Comparison of ENCODE assay signal across 10 mouse cellular contexts in genomic region chr15:101220905-101221297, GRCm38 (mm10). TPM values are rescaled to one million over a fixed set of nuclear protein-coding genes. Genes with fewer than 3 reads are reported as not detected.
DNase-seq lines count a peak whose midpoint lies in the region; ATAC-seq and TF ChIP-seq lines count a peak whose summit lies in the region.
"Had no signal": no experiment of that assay in that cellular context is flagged by ENCODE, and none has a peak within 500 bp of the region (broad histone marks: within the 10 kb centered on the region; RNA-seq: fewer than 3 reads in every experiment).

No protein-coding gene starts in this region.

- TF ChIP-seq POLR2A in myocyte (IDR thresholded peaks at IDR 0.05; ENCODE audit: insufficient read length, low read depth), result no peak

- H3ac ChIP-seq in myocyte (ENCODE audit: control insufficient read depth, insufficient read length), result no peak overlapping the region

- DNase-seq in heart, embryonic 10.5 days (ENCODE audit: low spot score), result no peak
- no peak for DNase-seq in heart, adult 18-20 months
- no peak for DNase-seq in ES-E14 (ENCODE audit: low read depth, low spot score)
- peak; percentile 76 for DNase-seq in hindbrain, embryonic 11.5 days (ENCODE audit: low spot score)
- no peak for DNase-seq in thymus, postnatal 4 days
- DNase-seq in adrenal gland, adult 18-20 months (ENCODE audit: low spot score in 2 of 2), result no peak
- no peak for DNase-seq in spleen, adult 18-20 months
- DNase-seq: adrenal gland, postnatal 14 days; heart, postnatal 14 days had no signal

- peak overlapping the region; percentile 17; the same call in 1 of the 2 replicates for H3K9ac ChIP-seq in ES-E14 (ENCODE audit: insufficient read depth, low read depth, low read length, poor library complexity, severe bottlenecking)
- no peak overlapping the region for H3K9ac ChIP-seq in hindbrain, embryonic 11.5 days (ENCODE audit: low read depth, low read length)

- peak; percentile 76 for ATAC-seq in hindbrain, embryonic 11.5 days (ENCODE audit: low FRiP score)

- no peaks in the 10 kb centered on the region for H3K9me3 ChIP-seq in heart, embryonic 10.5 days
- H3K9me3 ChIP-seq in ES-E14 (ENCODE audit: control insufficient read depth, insufficient read depth, low read depth, low read length), result no peaks in the 10 kb centered on the region
- no peaks in the 10 kb centered on the region for H3K9me3 ChIP-seq in hindbrain, embryonic 11.5 days (ENCODE audit: control insufficient read depth, low read length)

- H3K27ac ChIP-seq in heart, embryonic 10.5 days, result 0 out of 2 replicates have a peak overlapping the region, but pooled peaks have one; percentile 13
- no peak overlapping the region for H3K27ac ChIP-seq in ES-E14 (ENCODE audit: insufficient read depth, low read depth, low read length, poor library complexity, severe bottlenecking)
- H3K27ac ChIP-seq in hindbrain, embryonic 11.5 days (ENCODE audit: low read depth, low read length), result peak overlapping the region; percentile 75

- H3K4me2 ChIP-seq in hindbrain, embryonic 11.5 days (replicated peaks; ENCODE audit: low read depth, low read length), result no peak overlapping the region
- peak overlapping the region; percentile 85 for H3K4me2 ChIP-seq in myocyte (ENCODE audit: low read depth)

- 0 out of 2 replicates have a peak overlapping the region, but pooled peaks have one; percentile 8 for H3K4me3 ChIP-seq in heart, embryonic 10.5 days
- H3K4me3 ChIP-seq in ES-E14 (ENCODE audit: insufficient read depth in 1 of 2, low read depth in 1 of 2, low read length in 2 of 2, poor library complexity in 1 of 2, severe bottlenecking in 1 of 2) (no peak overlapping the region), myocyte (peak overlapping the region; percentile 8)
- H3K4me3 ChIP-seq in hindbrain, embryonic 11.5 days (ENCODE audit: low read depth, low read length), result no peak overlapping the region

- no peaks in the 10 kb centered on the region for H3K36me3 ChIP-seq in heart, embryonic 10.5 days
- H3K36me3 ChIP-seq in ES-E14 (ENCODE audit: control insufficient read depth, insufficient read depth, low read length, poor library complexity, severe bottlenecking) (no peaks in the 10 kb centered on the region), myocyte (ENCODE audit: control insufficient read depth, insufficient read depth) (no peaks in the 10 kb centered on the region)
- H3K36me3 ChIP-seq in hindbrain, embryonic 11.5 days (ENCODE audit: control insufficient read depth, insufficient read depth, low read length), result no peaks in the 10 kb centered on the region

- peaks cover 41% of the 10 kb centered on the region for H3K27me3 ChIP-seq in heart, embryonic 10.5 days (ENCODE audit: insufficient read depth, poor library complexity, severe bottlenecking)
- peaks cover 3% of the 10 kb centered on the region; the same call in 1 of the 2 replicates for H3K27me3 ChIP-seq in hindbrain, embryonic 11.5 days (ENCODE audit: control insufficient read depth, insufficient read depth, low read length)
- no peaks in the 10 kb centered on the region for H3K27me3 ChIP-seq in myocyte (ENCODE audit: control insufficient read depth, insufficient read depth, insufficient read length)

- no peaks in the 10 kb centered on the region for H3K79me2 ChIP-seq in myocyte (ENCODE audit: control insufficient read depth, insufficient read depth)

- H3K4me1 ChIP-seq in heart, embryonic 10.5 days, result peaks cover 44% of the 10 kb centered on the region
- peaks cover 3 to 15% of the 10 kb centered on the region in 2 experiments; a peak in 3 of 4 replicates for H3K4me1 ChIP-seq in ES-E14 (ENCODE audit: control insufficient read depth in 2 of 2, insufficient read depth in 2 of 2, low read length in 2 of 2, poor library complexity in 1 of 2)
- H3K4me1 ChIP-seq in hindbrain, embryonic 11.5 days (replicated peaks; ENCODE audit: control insufficient read depth, insufficient read depth, low read length), result peaks cover 15% of the 10 kb centered on the region

- WGBS in heart, embryonic 10.5 days, result 8% methylated on average over 8 of the region's 8 CpGs
- WGBS in hindbrain, embryonic 11.5 days, result 7% methylated on average over 8 of the region's 8 CpGs

- in situ Hi-C loops in ES-E14 (cut with MboI; ENCODE audit: low sequenced_read_pairs in 2 of 2, unreplicated experiment in 2 of 2), result no loop called here

TF ChIP-seq in ES-E14, 5 proteins besides CTCF, POLR2A, EP300 and RAD21:
- TF ChIP-seq CHD2 (IDR thresholded peaks at IDR 0.05; ENCODE audit: low read depth, low read length) (no peak), ZC3H11A (IDR thresholded peaks at IDR 0.05; ENCODE audit: borderline replicate concordance, low read depth, low read length) (no peak), MAFK (IDR thresholded peaks at IDR 0.05; ENCODE audit: insufficient read depth, low read depth, low read length) (no peak), HCFC1 (IDR thresholded peaks at IDR 0.05; ENCODE audit: borderline replicate concordance, insufficient read depth, low read length) (no peak), ZNF384 (IDR thresholded peaks at IDR 0.05; ENCODE audit: low read depth, low read length) (no peak)
TF ChIP-seq in ES-E14: peak in this region for 0.

TF ChIP-seq in myocyte, 11 proteins besides CTCF, POLR2A, EP300 and RAD21:
- no peak for TF ChIP-seq SRF (IDR thresholded peaks at IDR 0.05; ENCODE audit: control insufficient read depth, insufficient read length, low read depth)
- TF ChIP-seq REST (IDR thresholded peaks at IDR 0.05; ENCODE audit: insufficient read depth, insufficient read length), result no peak
- peak in 2 of 3 experiments; percentile 75 to 95 for TF ChIP-seq MYOG (IDR thresholded peaks at IDR 0.05; ENCODE audit: control insufficient read depth in 1 of 3, insufficient read depth in 1 of 3, insufficient read length in 2 of 3, low read depth in 2 of 3)
- no peak for TF ChIP-seq E2F4 (IDR thresholded peaks at IDR 0.05; ENCODE audit: insufficient read depth)
- TF ChIP-seq POLR2AphosphoS2 (IDR thresholded peaks at IDR 0.05; ENCODE audit: insufficient read length, low read depth), result no peak
- peak; percentile 53; the same call in 1 of the 2 replicates for TF ChIP-seq CEBPB (IDR thresholded peaks at IDR 0.05; ENCODE audit: insufficient read depth, poor library complexity, severe bottlenecking)
- peak; percentile 43 for TF ChIP-seq TCF12 (IDR thresholded peaks at IDR 0.05; ENCODE audit: insufficient read depth, poor library complexity, severe bottlenecking)
- TF ChIP-seq MAX (IDR thresholded peaks at IDR 0.05; ENCODE audit: low read depth), result no peak
- TF ChIP-seq TCF3 (IDR thresholded peaks at IDR 0.05; ENCODE audit: insufficient read length, low read depth), result peak; percentile 79
- peak in 2 of 3 experiments; percentile 75 to 86 for TF ChIP-seq MYOD1 (IDR thresholded peaks at IDR 0.05; ENCODE audit: control insufficient read depth in 1 of 3, insufficient read length in 2 of 3, low read depth in 2 of 3)
- TF ChIP-seq USF1 (IDR thresholded peaks at IDR 0.05; ENCODE audit: low read depth), result no peak

RNA-seq across cellular contexts. Expression of gene Grasp, which starts 3.1 kb away (rescaled TPM):
- polyA plus RNA-seq in heart, embryonic 10.5 days (2016; fragmentation: Nextera tagmentation; extraction: Ambion mirVana), result 3.4 and 5.0 TPM in 2 replicates
- 1 to 10 TPM; 8.7 to 9.7 TPM for total RNA-seq in heart, adult 18-20 months (2021)
- total RNA-seq in ES-E14 (2012; rRNA removed), result 10.8 and 12.9 TPM in 2 replicates
- 4.5 and 5.0 TPM in 2 replicates for polyA plus RNA-seq in hindbrain, embryonic 11.5 days (2014; fragmentation: Nextera tagmentation; extraction: Ambion mirVana)
- 11.0 TPM for polyA plus RNA-seq in myocyte (2012; fragmentation: generic; extraction: Trizol)
- 10 to 100 TPM; 16.3 to 19.8 TPM for total RNA-seq in adrenal gland, adult 18-20 months (2021)

RNA-seq across cellular contexts. Expression of gene Nr4a1, which starts 33.2 kb away (rescaled TPM):
- 8.0 and 13.0 TPM in 2 replicates for polyA plus RNA-seq in heart, embryonic 10.5 days (2016; fragmentation: Nextera tagmentation; extraction: Ambion mirVana)
- total RNA-seq in heart, adult 18-20 months (2021), result 10 to 100 TPM in 1 of 2 experiments, 1 to 10 TPM in 1; 7.7 to 10.5 TPM
- total RNA-seq in ES-E14 (2012; rRNA removed), result 8.5 and 12.1 TPM in 2 replicates
- 2.2 and 2.9 TPM in 2 replicates for polyA plus RNA-seq in hindbrain, embryonic 11.5 days (2014; fragmentation: Nextera tagmentation; extraction: Ambion mirVana)
- 15.3 TPM for polyA plus RNA-seq in myocyte (2012; fragmentation: generic; extraction: Trizol)
- 100 to 1,000 TPM; 275 to 349 TPM for total RNA-seq in adrenal gland, adult 18-20 months (2021)

RNA-seq across cellular contexts. Expression of gene Acvr1b, which starts 47.0 kb away (rescaled TPM):
- polyA plus RNA-seq in heart, embryonic 10.5 days (2016; fragmentation: Nextera tagmentation; extraction: Ambion mirVana), result 5.4 and 5.6 TPM in 2 replicates
- 10 to 100 TPM in 1 of 2 experiments, 1 to 10 TPM in 1; 9.8 to 10.3 TPM for total RNA-seq in heart, adult 18-20 months (2021)
- total RNA-seq in ES-E14 (2012; rRNA removed), result 26.4 and 43.4 TPM in 2 replicates
- polyA plus RNA-seq in hindbrain, embryonic 11.5 days (2014; fragmentation: Nextera tagmentation; extraction: Ambion mirVana), result 16.2 and 17.1 TPM in 2 replicates
- 5.3 TPM for polyA plus RNA-seq in myocyte (2012; fragmentation: generic; extraction: Trizol)
- total RNA-seq in adrenal gland, adult 18-20 months (2021), result 1 to 10 TPM; 5.8 to 5.9 TPM

Comparison
In these comparisons a context has a peak if more than half of its experiments do, and no peak if none do; other contexts are left out.
1. H3K4me3 ChIP-seq: peak in heart, embryonic 10.5 days (single experiment) and myocyte (single experiment); none in ES-E14 (0 of 2) and hindbrain, embryonic 11.5 days (single experiment).
2. RNA of gene Nr4a1, which starts 33.2 kb away (total RNA-seq): 275 to 349 TPM in adrenal gland, adult 18-20 months; 8.5 to 12.1 TPM in ES-E14 and 7.7 to 10.5 TPM in heart, adult 18-20 months; every median in the first group is over 10 times any median in the second.